Mouse (Mus musculus) intestine, embryonic 14.5 days (tissue): ENCODE data around the gene Ear6. TPM values are rescaled to one million over a fixed set of nuclear protein-coding genes. Genes with fewer than 3 reads are reported as not detected.

Source experiments
- ATAC-seq: fragments of 200-750 bp; cut with Nextera tagmentation; replicated peaks from 2 replicates; pipeline ENCODE4 v1.8.0; 2017; ENCODE audit warnings: low read depth, moderate number of reproducible peaks, moderate TSS enrichment, moderate library complexity; ENCODE audit not compliant: low FRiP score, low TSS enrichment
- DNase-seq: peaks from one replicate; pipeline ENCODE4 v3.0.0-alpha.2; 2018; ENCODE audit warnings: low spot score
- H3K27ac ChIP-seq: fragments of 300-500 bp; sonication (generic); 2 replicates; pipeline ENCODE4 v1.5.1; 2014; ENCODE audit warnings: low read depth, mild to moderate bottlenecking, control low read depth
- H3K27me3 ChIP-seq: fragments of 300-500 bp; sonication (generic); replicated peaks from 2 replicates; pipeline ENCODE4 v1.6.1; 2014; ENCODE audit warnings: low read length, control low read depth; ENCODE audit not compliant: control insufficient read depth, insufficient read depth
- H3K36me3 ChIP-seq: fragments of 300-500 bp; sonication (generic); 2 replicates; pipeline ENCODE4 v1.6.1; 2014; ENCODE audit warnings: low read length, control low read depth; ENCODE audit not compliant: control insufficient read depth, insufficient read depth
- H3K4me1 ChIP-seq: fragments of 300-500 bp; sonication (generic); replicated peaks from 2 replicates; pipeline ENCODE4 v1.6.1; 2014; ENCODE audit warnings: low read length, control low read depth, mixed read lengths; ENCODE audit not compliant: control insufficient read depth, insufficient read depth
- H3K4me2 ChIP-seq: fragments of 300-500 bp; sonication (generic); 2 replicates; pipeline ENCODE4 v1.6.1; 2014; ENCODE audit warnings: low read length
- H3K4me3 ChIP-seq: fragments of 300-500 bp; sonication (generic); 2 replicates; pipeline ENCODE4 v1.5.1; 2014; ENCODE audit warnings: low read depth, low read length, control low read depth, mixed read lengths
- H3K9ac ChIP-seq: fragments of 300-500 bp; sonication (generic); 2 replicates; pipeline ENCODE4 v1.6.1; 2014; ENCODE audit warnings: mild to moderate bottlenecking, low read length
- H3K9me3 ChIP-seq: fragments of 300-500 bp; sonication (generic); 2 replicates; pipeline ENCODE4 v1.6.1; 2016; ENCODE audit warnings: low read length, control low read depth; ENCODE audit not compliant: control insufficient read depth
- WGBS: fragments of 180-500 bp; shearing (Covaris S2); extraction: QIAGEN DNeasy Blood & Tissue Kit; methylation state at CpG from one replicate; pipeline ENCODE4 v1.1.7; 2014; 5-methylcytosine and 5-hydroxymethylcytosine counted together
- microRNA-seq: library from miRNA; unstranded; fragments of <30 nt; microRNA quantifications from one replicate; pipeline ENCODE4, GENCODE M21; 2016
- polyA plus RNA-seq: library from polyadenylated mRNA; unstranded; fragments of >200 nt; fragmentation: Nextera tagmentation; extraction: Ambion mirVana; gene quantifications from 2 replicates; pipeline ENCODE4 v1.2.1, GENCODE M21; 2014

The Ear6 gene
- polyA plus RNA-seq, 1 experiment from 2014 or later, result not detected

- H3K9me3 ChIP-seq, result no peaks in the 10 kb centered on the region
Observed at GRCm38 (mm10) chr14:51899351-51899750, 45.9 kb downstream of the Ear6 start.

GRCm38 (mm10) chr14:51902806-51903710 lies 49.6 kb downstream of the Ear6 start:
- Histone ChIP-seq H3K36me3 (no peaks in the 10 kb centered on the region), H3K9me3 (no peaks in the 10 kb centered on the region), H3K27ac (no peak overlapping the region), H3K4me2 (no peak overlapping the region), H3K4me1 (no peaks in the 10 kb centered on the region), H3K27me3 (no peaks in the 10 kb centered on the region), H3K9ac (no peak overlapping the region), H3K4me3 (no peak overlapping the region)
- WGBS, result 53% methylated on average over 9 of the region's 9 CpGs
- DNase-seq (peak; percentile 92), ATAC-seq (peak; percentile 59)

More at GRCm38 (mm10) chr14:51899351-51899750, 45.9 kb downstream of the Ear6 start:
- Histone ChIP-seq H3K4me3 (no peak overlapping the region), H3K27ac (no peak overlapping the region), H3K4me2 (no peak overlapping the region), H3K4me1 (no peaks in the 10 kb centered on the region), H3K36me3 (no peaks in the 10 kb centered on the region), H3K9ac (no peak overlapping the region), H3K27me3 (no peaks in the 10 kb centered on the region)
- ATAC-seq, result no peak
- no peak for DNase-seq
- WGBS, result 81% methylated on average over 1 of the region's 1 CpGs

GRCm38 (mm10) chr14:51903782-51904181 lies 50.3 kb downstream of the Ear6 start:
- Histone ChIP-seq H3K4me1 (no peaks in the 10 kb centered on the region), H3K27ac (no peak overlapping the region), H3K9me3 (no peaks in the 10 kb centered on the region), H3K4me2 (no peak overlapping the region), H3K27me3 (no peaks in the 10 kb centered on the region), H3K4me3 (no peak overlapping the region), H3K36me3 (no peaks in the 10 kb centered on the region), H3K9ac (no peak overlapping the region)
- no peak for DNase-seq
- 76% methylated on average over 9 of the region's 9 CpGs for WGBS
- ATAC-seq, result peak; percentile 44

Small RNA genes within 50 kb of the gene (microRNA-seq; reads per million reads assigned to microRNA genes)
- gene Gm27375, result not detected

Other genes starting within 250 kb of the Ear6 start
- not detected in 2 replicates for gene Gm17078, start 242.4 kb upstream of the Ear6 start, polyA plus RNA-seq
- gene Gm4181, start 218.0 kb upstream of the Ear6 start, polyA plus RNA-seq, result not detected in 2 replicates
- gene Gm17079, start 158.2 kb upstream of the Ear6 start, polyA plus RNA-seq, result not detected in 2 replicates
- gene Gm5800, start 136.5 kb upstream of the Ear6 start, polyA plus RNA-seq, result not detected in 2 replicates
- 1.8 and 1.9 TPM in 2 replicates for gene Ang4, start 80.1 kb upstream of the Ear6 start, polyA plus RNA-seq
- not detected in 2 replicates for gene AY358078, start 53.7 kb upstream of the Ear6 start, polyA plus RNA-seq
- 54.9 and 67.0 TPM in 2 replicates for gene Mettl17, start 31.1 kb downstream of the Ear6 start, polyA plus RNA-seq
- gene Slc39a2, start 39.2 kb downstream of the Ear6 start, polyA plus RNA-seq, result 0.71 and 0.99 TPM in 2 replicates
- gene Ndrg2, start 60.5 kb downstream of the Ear6 start, polyA plus RNA-seq, result 36.4 and 39.2 TPM in 2 replicates
- gene Tppp2, start 64.7 kb downstream of the Ear6 start, polyA plus RNA-seq, result 0.31 TPM in 1 of 2 replicates, not detected in the other
- not detected in 2 replicates for gene Rnase13, start 69.1 kb downstream of the Ear6 start, polyA plus RNA-seq
- gene Arhgef40, start 131.0 kb downstream of the Ear6 start, polyA plus RNA-seq, result 80.8 and 86.3 TPM in 2 replicates
- gene Tmem253, start 162.0 kb downstream of the Ear6 start, polyA plus RNA-seq, result 6.8 and 8.5 TPM in 2 replicates
- gene Zfp219, start 167.0 kb downstream of the Ear6 start, polyA plus RNA-seq, result 31.9 and 34.0 TPM in 2 replicates
- gene Olfr221, start 188.8 kb downstream of the Ear6 start, polyA plus RNA-seq, result not detected in 2 replicates